Mouse (Mus musculus): Measurements from ENCODE around the gene Nr2e1. TPM values are rescaled to one million over a fixed set of nuclear protein-coding genes. Genes with fewer than 3 reads are reported as not detected.

Gene Nr2e1
- total and polyA plus RNA-seq, 3 experiments: not detected

DNA sequence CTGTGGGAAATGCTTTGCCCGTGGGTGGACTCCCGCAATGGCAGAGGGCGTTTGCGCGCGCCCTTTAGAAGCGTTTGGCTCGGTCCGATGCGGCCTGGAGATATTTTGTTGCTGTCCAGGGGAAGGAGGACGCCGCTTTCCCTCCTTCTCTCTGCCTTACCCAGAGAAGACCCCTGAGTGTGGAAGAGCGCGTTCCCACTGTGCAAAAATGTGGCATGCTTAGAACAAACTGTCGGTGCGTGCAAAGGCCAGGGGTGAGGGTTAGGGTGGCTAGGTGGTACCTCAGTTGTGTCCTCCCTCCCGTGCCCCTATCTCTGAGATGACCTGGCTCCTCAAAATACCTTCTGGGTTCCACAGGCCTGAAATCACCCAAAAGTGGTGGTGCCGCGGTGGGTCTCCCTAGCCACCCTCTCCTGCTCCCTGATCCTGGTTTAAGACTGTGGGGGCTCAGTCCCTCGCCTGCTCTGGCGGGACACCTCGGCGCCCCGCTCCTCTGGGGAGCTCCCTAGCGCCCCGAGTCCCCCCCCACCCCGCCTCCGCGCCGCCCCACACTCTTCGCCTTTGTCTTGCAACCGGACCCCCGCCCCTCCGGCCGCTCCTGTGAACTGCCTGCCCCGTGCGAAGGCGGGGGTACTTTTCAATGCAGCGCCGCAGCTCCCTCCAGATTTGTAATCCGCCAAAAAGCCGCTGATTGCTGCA, 48.5 kb upstream of the Nr2e1 start:
- no peaks in the 10 kb centered on the region; a peak in 1 of 4 replicates for H3K27me3 ChIP-seq (ENCODE audit: control insufficient read depth in 1 of 2, insufficient read depth in 2 of 2, low read length in 2 of 2)

DNA sequence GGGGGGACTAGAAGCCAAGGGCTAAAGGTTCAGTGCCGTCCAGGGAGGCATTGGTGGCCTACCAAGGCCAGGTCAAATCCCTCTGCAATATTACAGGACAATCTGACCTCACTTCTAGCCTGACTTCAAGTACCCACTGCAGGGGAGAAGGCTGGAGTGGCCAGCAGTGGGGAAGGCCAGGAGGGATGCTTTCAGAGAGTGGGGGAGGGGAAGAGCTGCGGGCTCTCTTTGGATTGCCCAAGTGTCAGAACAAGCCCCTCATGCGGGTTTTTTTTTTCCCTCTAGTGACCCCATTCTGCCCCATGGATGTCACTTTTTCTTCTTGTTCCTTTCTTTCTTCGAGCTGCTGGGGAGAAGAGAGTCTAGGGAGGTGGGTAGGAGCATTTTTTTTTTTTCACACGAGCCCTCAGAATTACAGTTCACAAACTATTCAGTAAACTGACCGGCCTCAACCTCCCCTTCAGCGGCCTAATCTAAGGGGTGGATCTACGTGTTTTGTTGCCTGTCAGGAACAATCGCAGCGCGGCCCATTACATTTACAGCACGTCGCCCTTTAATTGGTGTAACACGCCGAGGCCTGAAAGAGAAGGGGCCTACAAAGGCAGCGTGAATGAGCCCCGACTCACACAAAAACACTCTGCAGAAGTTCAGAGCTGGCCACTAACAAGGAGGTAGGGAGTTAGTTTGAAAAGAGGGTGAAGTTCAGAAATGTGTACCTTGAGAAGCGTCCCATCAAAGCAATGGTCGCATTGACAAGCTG, 47.3 kb upstream of the Nr2e1 start:
- no peak overlapping the region for H3K9ac ChIP-seq (ENCODE audit: control insufficient read depth, low read depth, low read length, poor library complexity, severe bottlenecking)
- H3K36me3 ChIP-seq (ENCODE audit: control insufficient read depth in 1 of 2, insufficient read depth in 2 of 2, low read length in 2 of 2): no peaks in the 10 kb centered on the region
- H3K4me3 ChIP-seq (ENCODE audit: control insufficient read depth in 1 of 2, insufficient read depth in 1 of 2, low read depth in 2 of 2, low read length in 2 of 2): no peak overlapping the region
- no peaks in the 10 kb centered on the region; a peak in 1 of 4 replicates for H3K27me3 ChIP-seq (ENCODE audit: control insufficient read depth in 1 of 2, insufficient read depth in 2 of 2, low read length in 2 of 2)
- H3K79me2 ChIP-seq (ENCODE audit: control insufficient read depth, insufficient read depth, low read length, poor library complexity): no peaks in the 10 kb centered on the region
- TF ChIP-seq USF2 (IDR thresholded peaks at IDR 0.05; ENCODE audit: borderline replicate concordance in 1 of 2, insufficient read depth in 1 of 2, low read depth in 1 of 2, low read length in 2 of 2): no peak
- no peak for TF ChIP-seq MAX (IDR thresholded peaks at IDR 0.05; ENCODE audit: low read length)
- no peak for TF ChIP-seq USF1 (IDR thresholded peaks at IDR 0.05; ENCODE audit: low read depth, low read length)
- TF ChIP-seq NELFE (IDR thresholded peaks at IDR 0.05; ENCODE audit: low read depth, low read length): no peak
- no peak for TF ChIP-seq GATA1 (IDR thresholded peaks at IDR 0.05; ENCODE audit: low read depth, low read length)
- no peak for TF ChIP-seq TBP (IDR thresholded peaks at IDR 0.05; ENCODE audit: low read depth, low read length)
- no peak for TF ChIP-seq CHD1 (IDR thresholded peaks at IDR 0.05; ENCODE audit: low read depth, low read length)
- TF ChIP-seq KAT2A (conservative IDR thresholded peaks at IDR 0.05; ENCODE audit: low read depth, low read length): no peak
- TF ChIP-seq MYB (IDR thresholded peaks at IDR 0.05; ENCODE audit: low read depth, low read length): no peak
- TF ChIP-seq MAFK (IDR thresholded peaks at IDR 0.05; ENCODE audit: borderline replicate concordance, low read depth, low read length): no peak
- TF ChIP-seq TCF12 (IDR thresholded peaks at IDR 0.05; ENCODE audit: low read depth, low read length): no peak
- TF ChIP-seq ZMIZ1 (IDR thresholded peaks at IDR 0.05; ENCODE audit: low read depth, low read length): no peak
- DNase-seq (ENCODE audit: low read depth, low spot score): no peak
- peaks cover 0 to 6% of the 10 kb centered on the region in 2 experiments; a peak in 1 of 4 replicates for H3K4me1 ChIP-seq (ENCODE audit: control insufficient read depth in 1 of 2, insufficient read depth in 2 of 2, low read length in 2 of 2)
- H3K9me3 ChIP-seq (replicated peaks; ENCODE audit: insufficient read depth, low read length): no peaks in the 10 kb centered on the region
- H3K27ac ChIP-seq (ENCODE audit: control insufficient read depth, low read depth, low read length): no peak overlapping the region

More for the DNA sequence above, 48.5 kb upstream of the Nr2e1 start:
- H3K36me3 ChIP-seq (ENCODE audit: control insufficient read depth in 1 of 2, insufficient read depth in 2 of 2, low read length in 2 of 2): no peaks in the 10 kb centered on the region
- H3K9me3 ChIP-seq (replicated peaks; ENCODE audit: insufficient read depth, low read length): no peaks in the 10 kb centered on the region
- no peaks in the 10 kb centered on the region for H3K79me2 ChIP-seq (ENCODE audit: control insufficient read depth, insufficient read depth, low read length, poor library complexity)
- DNase-seq (ENCODE audit: low read depth, low spot score): no peak
- H3K4me3 ChIP-seq (ENCODE audit: control insufficient read depth in 1 of 2, insufficient read depth in 1 of 2, low read depth in 2 of 2, low read length in 2 of 2): no peak overlapping the region
- TF ChIP-seq MYB (IDR thresholded peaks at IDR 0.05; ENCODE audit: low read depth, low read length): no peak
- no peak for TF ChIP-seq TBP (IDR thresholded peaks at IDR 0.05; ENCODE audit: low read depth, low read length)
- no peak for TF ChIP-seq RAD21 (IDR thresholded peaks at IDR 0.05; ENCODE audit: low read depth, low read length)
- no peak for TF ChIP-seq BHLHE40 (IDR thresholded peaks at IDR 0.05; ENCODE audit: borderline replicate concordance, low read depth, low read length)
- TF ChIP-seq JUND (IDR thresholded peaks at IDR 0.05; ENCODE audit: low read depth, low read length): no peak
- TF ChIP-seq USF2 (IDR thresholded peaks at IDR 0.05; ENCODE audit: borderline replicate concordance in 1 of 2, insufficient read depth in 1 of 2, low read depth in 1 of 2, low read length in 2 of 2): no peak
- no peak for TF ChIP-seq POLR2AphosphoS2 (IDR thresholded peaks at IDR 0.05; ENCODE audit: low read length)
- TF ChIP-seq USF1 (IDR thresholded peaks at IDR 0.05; ENCODE audit: low read depth, low read length): no peak
- no peak for TF ChIP-seq MXI1 (IDR thresholded peaks at IDR 0.05; ENCODE audit: low read depth, low read length)
- no peak for TF ChIP-seq MAFK (IDR thresholded peaks at IDR 0.05; ENCODE audit: borderline replicate concordance, low read depth, low read length)
- TF ChIP-seq TAL1 (IDR thresholded peaks at IDR 0.05; ENCODE audit: low read length): no peak
- peaks cover 0 to 2% of the 10 kb centered on the region in 2 experiments; a peak in 1 of 4 replicates for H3K4me1 ChIP-seq (ENCODE audit: control insufficient read depth in 1 of 2, insufficient read depth in 2 of 2, low read length in 2 of 2)
- no peak overlapping the region for H3K27ac ChIP-seq (ENCODE audit: control insufficient read depth, low read depth, low read length)
- no peak overlapping the region for H3K9ac ChIP-seq (ENCODE audit: control insufficient read depth, low read depth, low read length, poor library complexity, severe bottlenecking)
